Mouse (Mus musculus): ENCODE results near the gene Sparcl1.

DNA sequence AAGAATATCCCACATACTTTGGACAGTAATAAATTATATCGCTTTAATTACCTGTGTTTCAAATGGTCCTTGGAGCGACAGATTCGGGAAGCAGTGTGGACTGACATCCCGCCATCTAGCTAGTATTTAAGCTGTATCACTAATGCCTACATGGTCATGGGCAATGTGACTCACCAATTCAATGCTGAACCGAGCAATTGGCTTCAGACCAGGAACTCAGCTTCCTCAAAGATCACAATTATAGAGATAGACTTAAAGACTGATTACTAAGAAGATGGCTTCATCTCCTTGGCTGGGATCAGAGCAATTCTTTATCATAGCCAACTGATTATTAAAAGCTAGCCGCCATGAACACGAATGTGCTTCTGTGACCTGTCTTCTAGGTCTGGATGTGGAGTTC, 36.0 kb downstream of the Sparcl1 start, which contains the start of gene Gm17660:
- TF ChIP-seq CTCF (IDR thresholded peaks at IDR 0.05; ENCODE audit: extremely low read depth, insufficient read depth, insufficient read length, insufficient replicate concordance) = no peak
- TF ChIP-seq POLR2A (IDR thresholded peaks at IDR 0.05; ENCODE audit: low read depth, low read length) = no peak
